Mouse (Mus musculus) ES-E14 (cell line): ENCODE measurements at regions not wholly inside any gene's neighbourhood (a gene's known extent, or its start where the extent isn't known, plus 50 kb on each side); places are given as distances from the start of the nearest gene placed in this dataset.

Experiments
- CHD2 ChIP-seq: IDR thresholded peaks from 2 replicates; pipeline ENCODE4 v1.6.1; 2014; ENCODE audit warnings: mild to moderate bottlenecking, low read depth, low read length, inconsistent platforms
- HCFC1 ChIP-seq: IDR thresholded peaks from 2 replicates; pipeline ENCODE4 v1.6.1; 2012; ENCODE audit warnings: low read length, inconsistent platforms, borderline replicate concordance; ENCODE audit not compliant: insufficient read depth
- ZC3H11A ChIP-seq: IDR thresholded peaks from 2 replicates; pipeline ENCODE4 v1.6.1; 2012; ENCODE audit warnings: low read depth, mild to moderate bottlenecking, inconsistent platforms, low read length, borderline replicate concordance
- ZNF384 ChIP-seq: IDR thresholded peaks from 2 replicates; pipeline ENCODE4 v1.6.1; 2012; ENCODE audit warnings: low read depth, low read length, inconsistent platforms

DNA sequence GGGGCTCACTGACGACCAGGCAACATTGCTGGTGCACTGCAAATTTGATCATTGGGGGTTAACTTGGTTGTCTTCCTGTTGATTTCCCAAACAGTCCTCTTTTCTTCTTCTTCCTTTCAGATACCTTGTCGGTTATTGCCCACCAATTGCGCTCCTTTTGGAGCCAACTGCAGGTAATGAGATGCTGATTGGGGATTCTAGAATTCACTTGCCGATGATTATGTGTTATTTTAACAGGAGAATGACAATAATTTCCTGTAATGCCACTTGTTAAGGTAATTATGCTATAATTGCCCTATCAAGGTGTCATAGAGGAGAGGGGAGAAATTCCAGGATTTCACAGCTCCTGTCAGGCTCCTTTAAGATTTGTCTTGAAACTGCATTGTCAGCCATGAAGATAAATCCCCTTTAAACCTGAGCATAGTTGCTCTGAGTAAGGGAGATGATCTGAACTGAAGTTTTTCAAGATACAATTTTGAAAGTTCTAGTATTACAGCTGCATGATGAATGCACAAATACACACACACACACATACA lies 533.7 kb upstream of the Pfkp start:
- no peak for TF ChIP-seq ZNF384
- no peak for TF ChIP-seq HCFC1
- no peak for TF ChIP-seq ZC3H11A
- TF ChIP-seq CHD2: no peak
